Mouse (Mus musculus) CD4-positive, CD25-positive, alpha-beta regulatory T cell, adult 2 months (primary cell): ENCODE data around the gene Il11ra1.
A peak's percentile ranks its signal among the peaks of the same experiment; 100 is the strongest.
"Not testable (repeated sequence)": the region's sequence is repeated elsewhere in the genome, so short reads cannot be mapped to it uniquely, and the experiment has no call there.

Experiments used
- DNase-seq: peaks from one replicate; pipeline ENCODE4 v3.0.0-alpha.2; 2012; ENCODE audit warnings: low read depth, low spot score

Gene Il11ra1

GRCm38 (mm10) chr4:41754797-41755337, 55.1 kb downstream of the Il11ra1 start, which contains the start of gene Galt:
Gene Galt, plus strand, starts transcription at chr4:41755228.
- DNase-seq, result no peak

- DNase-seq, result peak; percentile 94
Observed at GRCm38 (mm10) chr4:41755338-41756305, 55.8 kb downstream of the Il11ra1 start, which contains the start of gene Sigmar1. Gene Sigmar1, minus strand, starts transcription at chr4:41756157.

GRCm38 (mm10) chr4:41756440-41756839, 56.7 kb downstream of the Il11ra1 start:
- no peak for DNase-seq

GRCm38 (mm10) chr4:41757321-41757720, 57.5 kb downstream of the Il11ra1 start:
- DNase-seq, result no peak

- DNase-seq, result no peak
Observed at GRCm38 (mm10) chr4:41758021-41758420, 58.2 kb downstream of the Il11ra1 start.

- DNase-seq, result no peak
Observed at GRCm38 (mm10) chr4:41758701-41759100, 58.9 kb downstream of the Il11ra1 start.

- DNase-seq, result no peak
Observed at GRCm38 (mm10) chr4:41759206-41759605, 59.4 kb downstream of the Il11ra1 start.

GRCm38 (mm10) chr4:41759656-41760287, 60.0 kb downstream of the Il11ra1 start:
- no peak for DNase-seq

- DNase-seq, result peak; percentile 43
Observed at GRCm38 (mm10) chr4:41760288-41760721, 60.5 kb downstream of the Il11ra1 start.

- no peak for DNase-seq
Observed at GRCm38 (mm10) chr4:41760911-41761310, 61.1 kb downstream of the Il11ra1 start.

- no peak for DNase-seq
Observed at GRCm38 (mm10) chr4:41761680-41762079, 61.9 kb downstream of the Il11ra1 start.

- DNase-seq, result no peak
Observed at GRCm38 (mm10) chr4:41762099-41762687, 62.4 kb downstream of the Il11ra1 start.

- DNase-seq, result not testable (repeated sequence)
Observed at GRCm38 (mm10) chr4:41762688-41763114, 62.9 kb downstream of the Il11ra1 start.

- not testable (repeated sequence) for DNase-seq
Observed at GRCm38 (mm10) chr4:41763176-41763575, 63.4 kb downstream of the Il11ra1 start.

- DNase-seq, result not testable (repeated sequence)
Observed at GRCm38 (mm10) chr4:41767301-41767700, 67.5 kb downstream of the Il11ra1 start.

GRCm38 (mm10) chr4:41772946-41773345, 73.2 kb downstream of the Il11ra1 start:
- DNase-seq, result peak; percentile 30

- DNase-seq, result peak; percentile 79
Observed at GRCm38 (mm10) chr4:41773502-41773901, 73.7 kb downstream of the Il11ra1 start.

GRCm38 (mm10) chr4:41774002-41774401, 74.2 kb downstream of the Il11ra1 start, which contains the start of gene Ccl27a:
Gene Ccl27a, minus strand, starts transcription at chr4:41774247.
- peak; percentile 92 for DNase-seq

GRCm38 (mm10) chr4:41774506-41774905, 74.7 kb downstream of the Il11ra1 start:
- peak; percentile 38 for DNase-seq

GRCm38 (mm10) chr4:41775840-41776239, 76.1 kb downstream of the Il11ra1 start:
- not testable (repeated sequence) for DNase-seq

GRCm38 (mm10) chr4:41781271-41781670, 81.5 kb downstream of the Il11ra1 start:
- not testable (repeated sequence) for DNase-seq
